Mouse (Mus musculus) bone marrow, adult 2 months (tissue): ENCODE results near the gene Itpka.

ENCODE experiments used
- CTCF ChIP-seq: fragments of 200-500 bp; IDR thresholded peaks from 2 replicates; pipeline ENCODE4 v1.5.1; 2011; ENCODE audit warnings: low read length, control low read depth; ENCODE audit not compliant: control insufficient read depth, insufficient read depth
- POLR2A ChIP-seq: fragments of 200-500 bp; IDR thresholded peaks from 2 replicates; pipeline ENCODE4 v1.6.1; 2011; ENCODE audit warnings: low read depth, mild to moderate bottlenecking, control low read depth, low read length, borderline replicate concordance; ENCODE audit not compliant: control insufficient read depth

GRCm38 (mm10) chr2:119797279-119797783, 55.2 kb downstream of the Itpka start, which contains the start of gene Tyro3:
- TF ChIP-seq POLR2A (no peak), CTCF (no peak)
